Mouse (Mus musculus) kidney, embryonic 16.5 days (tissue): ENCODE measurements around the gene Gm20388. TPM values are rescaled to one million over a fixed set of nuclear protein-coding genes. Genes with fewer than 3 reads are reported as not detected.
A peak's percentile ranks its signal among the peaks of the same experiment; 100 is the strongest.

Experiments
- ATAC-seq: fragments of 200-750 bp; cut with Nextera tagmentation; 2 replicates; pipeline ENCODE4 v1.8.0; 2017; ENCODE audit warnings: moderate TSS enrichment; ENCODE audit not compliant: low FRiP score, low TSS enrichment
- H3K27ac ChIP-seq: fragments of 300-500 bp; sonication (generic); 2 replicates; pipeline ENCODE4 v1.5.1; 2014; ENCODE audit warnings: low read length
- H3K27me3 ChIP-seq: fragments of 300-500 bp; sonication (generic); 2 replicates; pipeline ENCODE4 v1.6.1; 2014; ENCODE audit warnings: low read length, control low read depth, mixed read lengths; ENCODE audit not compliant: insufficient read depth
- H3K36me3 ChIP-seq: fragments of 300-500 bp; sonication (generic); 2 replicates; pipeline ENCODE4 v1.6.1; 2014; ENCODE audit warnings: low read length, control low read depth, mixed read lengths; ENCODE audit not compliant: insufficient read depth
- H3K4me1 ChIP-seq: fragments of 300-500 bp; sonication (generic); 2 replicates; pipeline ENCODE4 v1.6.1; 2014; ENCODE audit warnings: low read length, control low read depth, mixed read lengths; ENCODE audit not compliant: insufficient read depth
- H3K4me2 ChIP-seq: fragments of 300-500 bp; sonication (generic); replicated peaks from 2 replicates; pipeline ENCODE4 v1.6.1; 2014; ENCODE audit warnings: low read depth, low read length
- H3K4me3 ChIP-seq: fragments of 300-500 bp; sonication (generic); 2 replicates; pipeline ENCODE4 v1.5.1; 2014; ENCODE audit warnings: mild to moderate bottlenecking, low read length
- H3K9ac ChIP-seq: fragments of 300-500 bp; sonication (generic); replicated peaks from 2 replicates; pipeline ENCODE4 v1.6.1; 2014; ENCODE audit warnings: low read length
- H3K9me3 ChIP-seq: fragments of 300-500 bp; sonication (generic); 2 replicates; pipeline ENCODE4 v1.6.1; 2016; ENCODE audit warnings: low read length, control low read depth
- WGBS: fragments of 180-500 bp; shearing (Covaris S2); extraction: QIAGEN DNeasy Blood & Tissue Kit; methylation state at CpG from one replicate; pipeline ENCODE4 v1.1.7; 2014; 5-methylcytosine and 5-hydroxymethylcytosine counted together
- polyA plus RNA-seq: library from polyadenylated mRNA; unstranded; fragments of >200 nt; fragmentation: Nextera tagmentation; extraction: Ambion mirVana; gene quantifications from 2 replicates; pipeline ENCODE4 v1.2.1, GENCODE M21; 2015

The Gm20388 gene
- 2.9 and 7.7 TPM in 2 replicates for polyA plus RNA-seq

- Histone ChIP-seq H3K36me3 (no peaks in the 10 kb centered on the region), H3K9me3 (no peaks in the 10 kb centered on the region), H3K27me3 (no peaks in the 10 kb centered on the region), H3K4me3 (peak within 1 kb of the TSS; percentile 84), H3K4me1 (peaks cover 45% of the 10 kb centered on the region), H3K4me2 (peak within 1 kb of the TSS; percentile 93), H3K9ac (peak within 1 kb of the TSS; percentile 95), H3K27ac (peak within 1 kb of the TSS; percentile 86)
- peak; percentile 94 for ATAC-seq
- WGBS = under 1% methylated on average over 82 of the region's 97 CpGs
Measured at GRCm38 (mm10) chr8:119910547-119911257, at the start of gene Gm20388. Gene Gm20388 (plus strand): TSS chr8:119910841.

- H3K9me3 ChIP-seq = no peaks in the 10 kb centered on the region
- peak within 1 kb of the TSS; percentile 94 for H3K4me2 ChIP-seq
- no peaks in the 10 kb centered on the region for H3K36me3 ChIP-seq
- H3K4me1 ChIP-seq = peaks cover 11% of the 10 kb centered on the region
- H3K4me3 ChIP-seq = peak within 1 kb of the TSS; percentile 85
- ATAC-seq = peak; percentile 98
- peak within 1 kb of the TSS; percentile 65 for H3K27ac ChIP-seq
- peak within 1 kb of the TSS; percentile 89 for H3K9ac ChIP-seq
- peaks cover 4% of the 10 kb centered on the region; the same call in 1 of the 2 replicates for H3K27me3 ChIP-seq
- under 1% methylated on average over 30 of the region's 35 CpGs for WGBS
Measured at GRCm38 (mm10) chr8:119861706-119862389, 48.8 kb upstream of the Gm20388 start, which contains the start of gene Klhl36. Gene Klhl36 (plus strand): TSS chr8:119862266.

DNA sequence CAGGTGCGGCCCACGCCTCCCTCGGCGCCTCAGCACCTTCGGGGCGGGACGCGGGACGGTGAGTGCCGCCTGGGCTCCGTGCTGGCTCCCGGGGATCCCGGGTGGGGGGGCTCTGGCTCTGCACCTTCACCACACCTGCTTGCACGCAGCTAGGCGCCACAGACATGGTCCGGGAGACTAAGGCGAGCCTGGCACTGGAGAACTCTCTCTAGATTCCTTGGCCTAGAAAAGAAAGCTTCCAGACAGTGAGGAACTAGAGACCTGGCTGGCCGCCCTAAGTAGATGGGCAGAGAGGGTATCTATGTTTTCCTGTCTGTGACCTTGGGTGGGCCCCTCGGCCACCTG lies 48.3 kb upstream of the Gm20388 start:
- no peaks in the 10 kb centered on the region for H3K9me3 ChIP-seq
- peaks cover 11% of the 10 kb centered on the region for H3K4me1 ChIP-seq
- H3K27ac ChIP-seq = peak overlapping the region; percentile 65
- peak overlapping the region; percentile 94 for H3K4me2 ChIP-seq
- H3K27me3 ChIP-seq = peaks cover 4% of the 10 kb centered on the region; the same call in 1 of the 2 replicates
- under 1% methylated on average over 18 of the region's 19 CpGs for WGBS
- no peaks in the 10 kb centered on the region for H3K36me3 ChIP-seq
- peak; percentile 68 for ATAC-seq
- peak overlapping the region; percentile 89 for H3K9ac ChIP-seq
- peak overlapping the region; percentile 85 for H3K4me3 ChIP-seq

GRCm38 (mm10) chr8:119862749-119863148 lies 47.9 kb upstream of the Gm20388 start:
- Histone ChIP-seq H3K4me3 (peak overlapping the region; percentile 85), H3K36me3 (no peaks in the 10 kb centered on the region), H3K27me3 (peaks cover 4% of the 10 kb centered on the region; the same call in 1 of the 2 replicates), H3K4me1 (peaks cover 11% of the 10 kb centered on the region), H3K9ac (peak overlapping the region; percentile 89), H3K27ac (no peak overlapping the region; the same call in 1 of the 2 replicates), H3K9me3 (no peaks in the 10 kb centered on the region), H3K4me2 (peak overlapping the region; percentile 94)
- 8% methylated on average over 6 of the region's 6 CpGs for WGBS
- no peak for ATAC-seq

GRCm38 (mm10) chr8:119869616-119870015 lies 41.0 kb upstream of the Gm20388 start:
- Histone ChIP-seq H3K4me3 (no peak overlapping the region), H3K4me2 (no peak overlapping the region), H3K27me3 (no peaks in the 10 kb centered on the region), H3K9me3 (peaks cover 10% of the 10 kb centered on the region), H3K4me1 (no peaks in the 10 kb centered on the region), H3K9ac (no peak overlapping the region), H3K36me3 (peaks cover 40% of the 10 kb centered on the region), H3K27ac (no peak overlapping the region)
- WGBS = 72% methylated on average over 20 of the region's 20 CpGs
- no peak for ATAC-seq

DNA sequence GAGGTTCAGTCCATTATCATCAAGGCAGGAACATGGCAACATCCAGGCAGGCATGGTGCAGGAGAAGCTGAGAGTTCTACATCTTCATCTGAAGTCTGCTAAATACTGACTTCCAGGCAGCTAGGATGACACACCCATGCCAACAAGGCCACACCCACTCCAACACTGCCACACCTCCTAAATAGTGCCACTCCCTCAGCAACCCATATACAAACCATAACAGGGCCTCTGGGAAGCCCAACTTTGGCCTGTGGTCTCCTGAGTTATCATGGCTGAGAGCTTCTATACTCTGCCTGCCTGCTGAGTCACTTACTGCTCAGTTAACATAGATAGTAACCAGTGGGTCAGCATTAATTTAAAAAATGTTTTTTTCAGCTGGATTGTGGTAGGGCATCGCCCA lies 37.5 kb upstream of the Gm20388 start:
- Histone ChIP-seq H3K36me3 (peaks cover 58% of the 10 kb centered on the region), H3K4me3 (no peak overlapping the region), H3K27ac (no peak overlapping the region), H3K4me2 (no peak overlapping the region), H3K9me3 (peaks cover 10% of the 10 kb centered on the region), H3K27me3 (no peaks in the 10 kb centered on the region), H3K9ac (no peak overlapping the region), H3K4me1 (no peaks in the 10 kb centered on the region)
- 97% methylated on average over 1 of the region's 1 CpGs for WGBS
- ATAC-seq = no peak

GRCm38 (mm10) chr8:119881301-119881700 lies 29.3 kb upstream of the Gm20388 start:
- Histone ChIP-seq H3K4me2 (no peak overlapping the region), H3K4me1 (no peaks in the 10 kb centered on the region), H3K36me3 (peaks cover 13% of the 10 kb centered on the region; the same call in 1 of the 2 replicates), H3K4me3 (no peak overlapping the region), H3K27ac (peak overlapping the region; percentile 69), H3K9me3 (no peaks in the 10 kb centered on the region), H3K27me3 (no peaks in the 10 kb centered on the region), H3K9ac (no peak overlapping the region)
- no peak for ATAC-seq
- WGBS = 76% methylated on average over 6 of the region's 6 CpGs

GRCm38 (mm10) chr8:119881917-119882316 lies 28.7 kb upstream of the Gm20388 start:
- no peak overlapping the region for H3K9ac ChIP-seq
- peak; percentile 58; the same call in 1 of the 2 replicates for ATAC-seq
- peak overlapping the region; percentile 69; the same call in 1 of the 2 replicates for H3K27ac ChIP-seq
- H3K9me3 ChIP-seq = no peaks in the 10 kb centered on the region
- no peaks in the 10 kb centered on the region for H3K27me3 ChIP-seq
- peaks cover 7% of the 10 kb centered on the region; the same call in 1 of the 2 replicates for H3K36me3 ChIP-seq
- no peaks in the 10 kb centered on the region for H3K4me1 ChIP-seq
- H3K4me2 ChIP-seq = no peak overlapping the region
- WGBS = 38% methylated on average over 8 of the region's 8 CpGs
- H3K4me3 ChIP-seq = no peak overlapping the region

GRCm38 (mm10) chr8:119883281-119883680 lies 27.4 kb upstream of the Gm20388 start:
- no peaks in the 10 kb centered on the region for H3K27me3 ChIP-seq
- H3K4me3 ChIP-seq = no peak overlapping the region
- H3K9me3 ChIP-seq = no peaks in the 10 kb centered on the region
- no peaks in the 10 kb centered on the region for H3K4me1 ChIP-seq
- H3K27ac ChIP-seq = no peak overlapping the region
- WGBS = 90% methylated on average over 7 of the region's 7 CpGs
- ATAC-seq = no peak
- H3K9ac ChIP-seq = no peak overlapping the region
- H3K36me3 ChIP-seq = no peaks in the 10 kb centered on the region
- H3K4me2 ChIP-seq = no peak overlapping the region

- Histone ChIP-seq H3K9ac (no peak overlapping the region), H3K4me3 (no peak overlapping the region), H3K27me3 (no peaks in the 10 kb centered on the region), H3K9me3 (no peaks in the 10 kb centered on the region), H3K4me2 (no peak overlapping the region), H3K4me1 (no peaks in the 10 kb centered on the region), H3K27ac (peak overlapping the region; percentile 34), H3K36me3 (no peaks in the 10 kb centered on the region)
- peak; percentile 87 for ATAC-seq
- 34% methylated on average over 3 of the region's 3 CpGs for WGBS
Measured at GRCm38 (mm10) chr8:119885612-119886011, 25.0 kb upstream of the Gm20388 start.
